Mouse (Mus musculus): ENCODE measurements at regions not wholly inside any gene's neighbourhood (a gene's known extent, or its start where the extent isn't known, plus 50 kb on each side); places are given as distances from the start of the nearest gene placed in this dataset.

DNA sequence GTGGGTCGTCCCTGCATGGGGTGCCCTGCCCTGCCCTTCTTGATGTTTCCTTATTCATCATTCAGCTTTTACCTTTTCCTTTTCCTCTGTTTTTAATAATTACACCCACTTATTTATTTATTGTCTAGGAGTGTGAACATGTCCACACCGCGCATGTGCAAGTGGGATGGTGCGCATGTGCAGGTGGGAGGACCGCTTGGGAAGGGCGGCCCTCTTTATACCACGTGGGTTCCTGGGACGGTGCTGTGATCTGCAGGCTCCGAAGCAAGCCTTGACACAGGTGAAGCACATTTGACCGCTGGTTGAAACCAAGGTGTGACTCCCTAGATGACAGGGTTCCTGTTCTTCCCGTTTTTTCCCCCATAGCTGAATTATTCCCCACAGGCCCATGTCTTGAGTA is 60.0 kb downstream of the Syf2 start:
- DNase-seq (ENCODE audit: low spot score) (no peak), ATAC-seq (ENCODE audit: insufficient read depth, low read depth) (no peak)
- no peak overlapping the region for H3K27ac ChIP-seq (ENCODE audit: low read depth)
- no peak overlapping the region for H3K4me3 ChIP-seq (ENCODE audit: low read depth, low read length)
- H3K4me2 ChIP-seq (ENCODE audit: low read depth, low read length), result no peak overlapping the region
- no peak for TF ChIP-seq EP300 (IDR thresholded peaks at IDR 0.05; ENCODE audit: low read depth)
- no peak for TF ChIP-seq CTCF (IDR thresholded peaks at IDR 0.05; ENCODE audit: low read depth)
- no peaks in the 10 kb centered on the region for H3K36me3 ChIP-seq (replicated peaks; ENCODE audit: control insufficient read depth, insufficient read depth, low read length)
- H3K9me3 ChIP-seq (replicated peaks; ENCODE audit: control insufficient read depth, low read length), result no peaks in the 10 kb centered on the region
- WGBS, result 86% methylated on average over 11 of the region's 11 CpGs
- H3K4me1 ChIP-seq (ENCODE audit: control insufficient read depth, insufficient read depth), result no peaks in the 10 kb centered on the region; the same call in 1 of the 2 replicates
- H3K9ac ChIP-seq (replicated peaks; ENCODE audit: low read depth, low read length), result no peak overlapping the region
- peaks cover 10% of the 10 kb centered on the region; the same call in 1 of the 2 replicates for H3K27me3 ChIP-seq (ENCODE audit: control insufficient read depth, insufficient read depth, low read length)

DNA sequence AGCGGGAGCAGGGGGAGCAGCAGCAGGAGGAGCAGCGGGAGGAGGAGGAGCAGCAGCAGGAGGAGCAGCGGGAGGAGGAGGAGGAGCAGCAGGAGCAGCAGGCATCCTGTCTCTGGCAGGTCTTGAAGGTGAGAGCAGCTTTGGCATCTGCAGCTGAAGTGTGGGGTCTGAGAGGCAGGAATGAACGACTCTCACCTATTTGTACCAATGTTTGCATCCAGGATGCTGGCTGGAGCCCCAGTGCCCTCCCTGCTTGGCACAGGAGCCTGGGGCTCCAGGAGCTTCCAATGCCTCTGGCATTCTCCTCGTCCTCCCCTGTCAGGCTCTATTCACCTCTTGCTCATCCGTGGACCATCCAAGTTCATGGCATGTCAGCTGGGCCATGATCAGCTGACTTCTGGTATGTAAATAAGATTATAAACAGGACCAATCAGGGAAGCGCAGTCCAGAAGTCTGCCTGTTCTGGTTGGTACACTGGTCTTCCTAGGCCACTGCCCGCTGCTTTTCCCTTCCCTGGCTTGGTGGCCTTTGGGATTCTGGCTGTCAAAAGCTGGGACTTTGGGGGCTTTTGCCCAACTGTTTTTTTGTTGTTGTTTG is 62.9 kb downstream of the Syf2 start:
- TF ChIP-seq CTCF (IDR thresholded peaks at IDR 0.05; ENCODE audit: low read depth), result no peak
- no peak for TF ChIP-seq EP300 (IDR thresholded peaks at IDR 0.05; ENCODE audit: low read depth)
- H3K27ac ChIP-seq (ENCODE audit: low read depth), result no peak overlapping the region
- 60% methylated on average over 8 of the region's 8 CpGs for WGBS

DNA sequence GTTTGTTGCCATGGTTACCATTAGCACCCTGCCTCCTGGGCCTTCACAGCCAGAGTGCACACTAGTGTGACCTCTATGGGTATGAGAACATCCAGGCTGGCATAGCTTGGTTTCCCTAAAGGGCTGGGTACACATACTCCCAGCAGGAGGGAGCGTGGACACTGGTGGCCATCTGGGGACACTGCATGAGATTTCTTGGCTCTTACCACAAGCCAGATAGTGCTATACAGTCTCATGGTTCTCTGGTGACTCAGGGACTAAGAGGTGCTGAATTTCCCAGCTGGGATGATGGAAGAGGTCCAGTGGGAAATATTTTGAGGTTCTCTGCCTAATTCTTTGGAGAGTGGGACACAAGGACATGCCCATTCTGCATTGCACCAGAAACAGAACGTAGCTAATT is 63.5 kb downstream of the Syf2 start:
- Histone ChIP-seq H3K27me3 (ENCODE audit: control insufficient read depth, insufficient read depth, low read length) (peaks cover 10% of the 10 kb centered on the region; the same call in 1 of the 2 replicates), H3K9me3 (replicated peaks; ENCODE audit: control insufficient read depth, low read length) (no peaks in the 10 kb centered on the region), H3K27ac (ENCODE audit: low read depth) (no peak overlapping the region), H3K36me3 (replicated peaks; ENCODE audit: control insufficient read depth, insufficient read depth, low read length) (no peaks in the 10 kb centered on the region), H3K9ac (replicated peaks; ENCODE audit: low read depth, low read length) (no peak overlapping the region), H3K4me2 (ENCODE audit: low read depth, low read length) (no peak overlapping the region), H3K4me3 (ENCODE audit: low read depth, low read length) (no peak overlapping the region), H3K4me1 (ENCODE audit: control insufficient read depth, insufficient read depth) (no peaks in the 10 kb centered on the region; the same call in 1 of the 2 replicates)
- DNase-seq (ENCODE audit: low spot score) (peak; percentile 26), ATAC-seq (ENCODE audit: insufficient read depth, low read depth) (peak; percentile 78)
- TF ChIP-seq EP300 (IDR thresholded peaks at IDR 0.05; ENCODE audit: low read depth) (no peak), CTCF (IDR thresholded peaks at IDR 0.05; ENCODE audit: low read depth) (0 out of 2 replicates have a peak, but pooled peaks have one; percentile 10)
- 60% methylated on average over 2 of the region's 2 CpGs for WGBS

More for the DNA sequence above, 62.9 kb downstream of the Syf2 start:
- Histone ChIP-seq H3K9ac (replicated peaks; ENCODE audit: low read depth, low read length) (no peak overlapping the region), H3K27me3 (ENCODE audit: control insufficient read depth, insufficient read depth, low read length) (peaks cover 10% of the 10 kb centered on the region; the same call in 1 of the 2 replicates), H3K36me3 (replicated peaks; ENCODE audit: control insufficient read depth, insufficient read depth, low read length) (no peaks in the 10 kb centered on the region), H3K4me1 (ENCODE audit: control insufficient read depth, insufficient read depth) (no peaks in the 10 kb centered on the region; the same call in 1 of the 2 replicates), H3K9me3 (replicated peaks; ENCODE audit: control insufficient read depth, low read length) (no peaks in the 10 kb centered on the region), H3K4me3 (ENCODE audit: low read depth, low read length) (no peak overlapping the region), H3K4me2 (ENCODE audit: low read depth, low read length) (no peak overlapping the region)
- ATAC-seq (ENCODE audit: insufficient read depth, low read depth) (no peak), DNase-seq (ENCODE audit: low spot score) (no peak)

DNA sequence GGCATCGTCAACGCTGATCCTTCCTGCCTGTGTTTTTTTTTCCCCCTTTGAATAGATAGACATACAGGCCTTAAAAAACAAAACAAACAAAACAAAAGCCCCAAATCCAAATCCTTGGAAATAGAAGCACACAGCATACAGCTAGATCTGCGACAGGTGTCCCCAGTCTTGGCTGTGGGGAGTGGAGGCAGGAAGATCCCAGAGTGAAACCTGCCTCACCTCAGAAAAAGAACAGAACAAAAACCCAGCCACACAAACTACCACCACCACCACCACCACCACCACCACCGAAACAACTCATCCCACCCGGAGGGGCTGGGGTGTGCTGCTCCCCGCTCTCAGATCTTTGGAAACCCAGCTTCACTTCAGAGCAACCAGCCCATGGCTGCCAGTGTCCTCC is 64.0 kb downstream of the Syf2 start:
- DNase-seq (ENCODE audit: low spot score) (no peak), ATAC-seq (ENCODE audit: insufficient read depth, low read depth) (no peak)
- Histone ChIP-seq H3K36me3 (replicated peaks; ENCODE audit: control insufficient read depth, insufficient read depth, low read length) (no peaks in the 10 kb centered on the region), H3K27ac (ENCODE audit: low read depth) (no peak overlapping the region), H3K4me2 (ENCODE audit: low read depth, low read length) (no peak overlapping the region), H3K9me3 (replicated peaks; ENCODE audit: control insufficient read depth, low read length) (no peaks in the 10 kb centered on the region), H3K4me1 (ENCODE audit: control insufficient read depth, insufficient read depth) (no peaks in the 10 kb centered on the region; the same call in 1 of the 2 replicates), H3K4me3 (ENCODE audit: low read depth, low read length) (no peak overlapping the region), H3K27me3 (ENCODE audit: control insufficient read depth, insufficient read depth, low read length) (peaks cover 10% of the 10 kb centered on the region; the same call in 1 of the 2 replicates), H3K9ac (replicated peaks; ENCODE audit: low read depth, low read length) (no peak overlapping the region)
- TF ChIP-seq EP300 (IDR thresholded peaks at IDR 0.05; ENCODE audit: low read depth) (no peak), CTCF (IDR thresholded peaks at IDR 0.05; ENCODE audit: low read depth) (no peak)
- 77% methylated on average over 6 of the region's 6 CpGs for WGBS

DNA sequence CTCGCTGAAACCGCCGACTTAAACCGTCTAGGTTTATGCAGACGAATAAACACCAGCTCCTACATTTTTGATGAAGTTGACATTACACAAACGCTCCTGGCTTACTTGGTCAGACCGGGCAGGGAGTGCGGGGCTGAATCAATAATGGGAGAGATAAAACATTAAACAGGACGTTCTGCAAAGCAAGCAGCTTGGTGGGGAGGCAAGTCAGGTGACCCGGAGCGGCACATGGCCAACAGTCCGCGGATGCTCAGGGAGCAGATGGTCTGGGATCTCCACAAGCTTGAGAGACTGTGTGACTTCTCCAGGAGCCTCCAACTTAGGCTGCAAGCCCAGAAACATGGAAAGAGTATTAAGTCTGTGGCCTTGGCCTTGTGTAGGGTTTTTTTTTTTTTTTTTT is 64.4 kb downstream of the Syf2 start:
- Histone ChIP-seq H3K36me3 (replicated peaks; ENCODE audit: control insufficient read depth, insufficient read depth, low read length) (no peaks in the 10 kb centered on the region), H3K4me1 (ENCODE audit: control insufficient read depth, insufficient read depth) (no peaks in the 10 kb centered on the region; the same call in 1 of the 2 replicates), H3K9me3 (replicated peaks; ENCODE audit: control insufficient read depth, low read length) (no peaks in the 10 kb centered on the region), H3K4me3 (ENCODE audit: low read depth, low read length) (no peak overlapping the region), H3K4me2 (ENCODE audit: low read depth, low read length) (no peak overlapping the region), H3K27me3 (ENCODE audit: control insufficient read depth, insufficient read depth, low read length) (peaks cover 10% of the 10 kb centered on the region; the same call in 1 of the 2 replicates), H3K27ac (ENCODE audit: low read depth) (no peak overlapping the region), H3K9ac (replicated peaks; ENCODE audit: low read depth, low read length) (no peak overlapping the region)
- TF ChIP-seq EP300 (IDR thresholded peaks at IDR 0.05; ENCODE audit: low read depth) (no peak), CTCF (IDR thresholded peaks at IDR 0.05; ENCODE audit: low read depth) (no peak)
- ATAC-seq (ENCODE audit: insufficient read depth, low read depth), result peak; percentile 52; the same call in 1 of the 2 replicates
- peak; percentile 36 for DNase-seq (ENCODE audit: low spot score)
- WGBS, result 58% methylated on average over 13 of the region's 13 CpGs

DNA sequence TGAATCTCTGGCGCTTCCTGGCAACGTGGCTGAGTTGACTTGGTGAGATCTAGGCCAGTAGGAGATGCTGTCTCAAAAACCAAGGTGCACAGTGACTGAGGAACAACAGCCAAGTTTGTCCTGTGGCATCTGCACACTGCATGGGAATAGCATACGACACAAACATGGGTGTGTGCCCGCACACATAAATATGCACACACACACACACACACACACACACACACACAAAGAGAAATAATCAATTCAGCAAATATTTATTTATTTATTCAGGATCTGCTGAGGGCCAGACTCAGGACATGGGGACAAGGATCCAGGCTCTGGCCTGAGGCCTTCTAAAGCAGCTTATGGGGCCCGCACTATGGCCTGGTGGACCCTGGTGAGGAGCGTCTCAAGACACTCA is 65.4 kb downstream of the Syf2 start:
- no peak for DNase-seq (ENCODE audit: low spot score)
- Histone ChIP-seq H3K9ac (replicated peaks; ENCODE audit: low read depth, low read length) (no peak overlapping the region), H3K4me1 (ENCODE audit: control insufficient read depth, insufficient read depth) (no peaks in the 10 kb centered on the region; the same call in 1 of the 2 replicates), H3K27me3 (ENCODE audit: control insufficient read depth, insufficient read depth, low read length) (peaks cover 10% of the 10 kb centered on the region; the same call in 1 of the 2 replicates), H3K36me3 (replicated peaks; ENCODE audit: control insufficient read depth, insufficient read depth, low read length) (no peaks in the 10 kb centered on the region), H3K9me3 (replicated peaks; ENCODE audit: control insufficient read depth, low read length) (no peaks in the 10 kb centered on the region), H3K27ac (ENCODE audit: low read depth) (no peak overlapping the region), H3K4me3 (ENCODE audit: low read depth, low read length) (no peak overlapping the region), H3K4me2 (ENCODE audit: low read depth, low read length) (no peak overlapping the region)
- no peak for ATAC-seq (ENCODE audit: insufficient read depth, low read depth)
- WGBS, result 87% methylated on average over 6 of the region's 6 CpGs
- TF ChIP-seq CTCF (IDR thresholded peaks at IDR 0.05; ENCODE audit: low read depth) (no peak), EP300 (IDR thresholded peaks at IDR 0.05; ENCODE audit: low read depth) (no peak)

Measured in heart, postnatal 0 days (tissue).